Mouse (Mus musculus) right cerebral cortex, adult 2 months (tissue): ENCODE data around the gene Lsamp.

ENCODE experiments used
- DNase-seq, 2 experiments: peaks; one replicate each; pipeline ENCODE4 v3.0.0; 2021 to 2022; ENCODE audit warnings: low spot score in 2 of 2

The Lsamp gene

DNA sequence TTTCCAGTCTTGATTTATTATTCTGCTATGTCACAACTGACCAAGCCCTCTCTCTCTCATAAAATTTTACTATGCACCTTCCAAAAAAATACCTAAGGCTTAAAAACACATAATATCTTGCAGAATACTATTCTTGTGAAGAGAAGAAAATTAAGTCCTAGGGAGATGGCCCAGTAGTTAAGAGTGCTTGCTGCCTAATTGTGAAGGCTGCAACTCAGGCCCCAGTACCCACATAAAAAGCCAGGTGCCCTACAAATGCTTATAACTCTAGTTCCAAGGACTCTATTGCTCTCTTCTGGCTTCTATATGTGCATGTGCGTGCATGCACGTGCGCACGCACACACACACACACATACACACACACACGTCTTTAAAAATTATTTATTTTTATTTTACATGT lies 1225.9 kb downstream of the Lsamp start:
- DNase-seq = no peak

DNA sequence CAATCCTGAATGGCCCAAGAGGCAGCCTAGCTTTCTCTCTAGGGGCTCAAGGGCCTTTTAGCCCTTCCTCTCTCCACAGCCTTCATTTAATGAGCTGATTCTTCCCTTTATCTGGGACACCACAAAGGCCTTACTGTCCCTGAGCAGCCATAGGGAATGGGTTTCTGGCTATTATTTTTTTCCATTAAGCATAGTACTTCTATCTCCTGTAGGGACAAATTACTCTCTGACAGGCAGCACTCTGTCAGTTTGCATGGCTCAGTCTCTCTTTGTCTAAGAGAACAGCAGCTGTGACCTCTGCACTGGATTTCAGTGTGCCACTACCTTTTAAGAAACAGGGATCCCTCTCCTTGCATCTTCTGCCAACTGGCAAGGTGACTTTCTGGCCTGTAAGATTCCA lies 1251.7 kb downstream of the Lsamp start:
- no peak for DNase-seq

DNA sequence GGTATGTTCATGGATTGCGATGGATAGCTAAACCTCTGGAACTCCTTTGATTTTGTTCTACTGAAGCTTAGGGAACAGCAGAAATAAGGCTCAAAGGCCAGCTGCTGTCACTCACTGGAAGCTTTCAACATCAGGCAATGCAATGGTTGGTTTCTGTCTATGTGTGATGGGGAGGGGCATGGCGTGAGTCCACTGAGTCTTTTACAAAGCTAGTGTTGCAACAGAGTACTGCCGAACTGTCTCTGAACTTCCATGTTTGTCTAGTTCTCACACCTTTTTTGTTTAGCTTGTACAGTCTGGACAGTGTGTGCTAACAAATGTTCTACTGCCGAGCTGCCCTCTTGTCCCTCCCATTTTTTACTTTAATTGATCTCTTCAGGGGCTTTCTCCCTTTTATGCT lies 1258.7 kb downstream of the Lsamp start:
- no peak for DNase-seq

DNA sequence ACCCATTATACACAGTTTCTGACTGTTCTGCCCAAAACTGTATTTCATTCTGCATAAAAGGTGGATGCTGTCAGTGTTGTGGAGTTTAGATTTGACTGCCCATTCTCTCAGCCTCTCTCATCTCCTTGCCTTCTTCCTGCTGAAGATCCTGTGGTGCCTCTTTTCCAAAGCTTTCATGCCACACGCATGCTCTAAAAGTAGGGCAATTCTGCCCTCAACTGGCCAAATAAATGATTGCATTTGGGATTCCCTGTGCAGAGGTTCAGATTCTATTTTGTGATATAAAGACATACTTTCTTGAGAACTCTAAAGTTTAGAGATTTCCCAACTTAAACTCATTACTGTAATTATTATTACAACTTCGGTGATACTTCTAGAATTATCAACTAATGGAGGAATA lies 1260.5 kb downstream of the Lsamp start:
- peak; percentile 84 for DNase-seq

DNA sequence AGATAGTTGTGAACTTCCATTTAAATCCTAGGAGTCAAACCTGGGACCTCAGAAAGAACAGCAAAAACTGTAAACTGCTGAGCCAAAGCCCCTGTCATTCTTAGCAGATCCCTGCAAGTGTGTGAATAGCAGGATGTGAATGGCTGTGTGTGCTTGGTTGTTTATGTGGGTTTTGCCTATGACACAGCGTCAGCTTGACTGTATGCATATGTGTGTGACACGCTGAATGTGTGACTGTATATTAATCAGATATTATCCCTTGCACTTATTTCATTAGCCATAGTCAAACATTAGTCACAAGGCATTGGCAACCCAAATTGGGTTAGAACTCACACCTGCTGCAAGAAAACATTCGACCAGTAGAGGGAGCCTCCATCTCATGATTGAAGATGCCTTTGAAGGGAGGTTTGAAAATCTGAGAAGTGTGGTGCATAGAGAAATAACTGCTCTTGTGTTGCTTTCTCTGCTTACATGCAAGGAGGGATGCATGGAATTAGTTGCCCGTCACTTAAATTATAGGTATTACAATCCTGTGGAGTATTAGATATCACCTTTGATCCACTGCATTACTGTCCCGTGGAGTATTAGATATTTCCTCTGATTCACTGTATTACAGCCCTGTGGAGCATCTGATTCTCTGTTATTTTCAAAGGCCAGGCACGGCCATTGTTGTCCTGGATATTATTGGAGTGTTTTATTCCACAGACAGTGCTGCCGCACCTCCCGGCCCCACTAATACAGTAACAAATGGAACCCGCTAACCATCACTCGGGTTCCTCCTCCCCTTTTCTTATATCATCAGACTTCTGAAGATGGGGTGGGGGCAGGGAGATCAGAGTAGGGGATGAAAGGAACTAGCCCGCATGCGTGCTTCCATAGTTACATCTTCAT lies 1274.2 kb downstream of the Lsamp start:
- DNase-seq = peak; percentile 90 to 92

DNA sequence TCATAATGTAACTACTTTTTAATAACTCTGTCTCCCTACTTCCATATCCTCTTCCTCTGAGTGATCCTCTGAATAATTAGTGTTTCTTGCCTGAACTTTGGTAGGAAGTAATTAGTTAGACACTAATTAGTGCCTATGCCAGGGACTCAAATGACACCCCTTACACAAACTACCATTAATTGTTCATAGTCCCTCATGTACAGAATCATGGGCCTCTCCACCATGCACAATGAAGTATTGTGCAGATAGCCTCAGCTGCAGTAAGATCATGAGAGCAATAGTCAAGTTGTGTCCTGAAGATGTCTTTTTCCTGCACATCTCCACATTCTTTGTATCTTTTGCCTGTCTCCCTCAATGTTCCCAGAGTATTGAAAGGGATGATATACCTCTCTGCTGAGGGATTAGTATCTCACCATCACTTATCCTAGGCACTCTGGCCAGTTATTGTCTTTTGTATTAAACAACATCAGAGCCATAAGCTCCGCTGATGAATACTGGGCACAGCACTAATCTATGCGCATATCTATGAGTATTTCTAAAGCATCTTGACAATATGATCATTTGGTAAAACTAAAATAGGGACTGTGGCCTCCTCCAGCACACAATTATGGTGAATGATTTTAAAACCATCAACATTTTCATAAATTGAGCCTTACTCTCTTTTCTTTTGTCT lies 1292.0 kb downstream of the Lsamp start:
- DNase-seq = no peak

DNA sequence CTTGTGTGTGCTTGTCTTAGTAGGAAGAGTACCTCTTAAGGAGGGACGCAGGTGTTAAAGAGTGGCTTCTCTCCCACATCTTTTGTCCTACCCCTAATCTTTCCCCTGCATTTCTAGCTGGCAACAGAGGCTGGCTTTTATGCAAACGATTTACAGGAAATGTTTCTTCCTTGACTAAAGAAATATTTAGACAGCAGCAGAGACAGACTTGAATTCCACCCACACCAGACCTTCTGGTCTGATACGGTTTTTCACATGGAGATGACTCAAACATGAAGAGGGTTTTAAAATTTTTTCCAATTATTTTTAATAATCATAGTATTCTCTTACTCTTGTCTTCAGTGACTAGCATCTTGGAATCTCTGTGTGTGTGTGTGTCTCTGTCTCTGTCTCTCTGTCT lies 1333.8 kb downstream of the Lsamp start:
- peak; percentile 22 to 25 for DNase-seq

DNA sequence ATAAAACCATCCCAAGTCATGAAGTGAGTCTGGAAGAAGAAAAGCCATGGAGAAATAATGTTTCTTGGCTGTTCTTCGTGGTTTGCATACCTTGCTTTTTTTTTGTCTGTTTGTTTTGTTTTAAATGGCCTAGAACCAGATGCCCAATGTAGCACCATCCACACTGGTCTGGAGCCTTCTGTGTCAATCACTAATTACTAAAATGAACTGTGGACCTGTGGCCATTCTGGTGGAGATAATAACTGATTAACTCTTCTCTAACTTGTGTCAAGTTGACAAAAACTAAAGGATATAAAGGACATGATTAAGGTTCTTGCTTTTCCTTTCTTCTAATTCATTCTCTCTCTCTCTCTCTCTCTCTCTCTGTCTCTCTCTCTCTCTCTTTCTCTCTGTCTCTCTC lies 1359.3 kb downstream of the Lsamp start:
- no peak for DNase-seq

DNA sequence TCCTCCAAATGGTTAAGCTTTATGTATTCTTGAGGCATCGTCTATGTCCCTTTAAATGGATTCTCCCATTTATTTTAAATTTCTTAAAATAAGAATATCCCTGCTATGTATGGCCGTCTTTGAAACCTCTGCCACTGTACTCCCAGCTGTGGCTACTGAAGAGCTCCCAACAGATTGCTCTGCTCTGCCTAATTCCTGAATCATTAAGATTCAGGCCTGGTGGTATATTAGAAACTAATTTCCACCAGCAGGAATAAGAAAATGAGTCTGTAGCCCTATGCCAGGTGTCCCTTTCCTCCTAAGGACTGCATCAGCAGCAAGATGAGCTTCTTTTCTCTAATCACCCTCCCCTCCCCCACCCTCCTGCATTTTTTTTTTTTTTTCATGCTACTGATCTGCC lies 1381.0 kb downstream of the Lsamp start:
- no peak for DNase-seq

DNA sequence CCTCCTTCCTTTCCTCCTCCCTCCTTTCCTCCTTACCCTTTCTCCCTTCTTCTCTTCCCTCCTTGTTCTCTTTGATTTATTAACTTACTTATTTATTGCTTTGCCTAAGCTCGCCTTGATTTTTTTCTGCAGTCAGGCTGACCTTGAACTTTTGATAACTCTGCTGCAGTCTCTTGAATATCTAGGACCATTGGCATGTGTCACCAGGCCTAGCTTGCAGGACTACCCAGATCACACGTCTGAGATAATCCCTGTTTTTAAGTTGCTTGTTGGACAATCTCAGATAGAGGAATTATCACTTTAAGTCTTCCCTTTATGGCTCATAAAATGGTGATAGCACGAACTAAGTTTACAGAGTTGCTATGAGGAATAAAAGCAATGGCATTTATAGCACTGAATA lies 1399.5 kb downstream of the Lsamp start:
- no peak for DNase-seq

DNA sequence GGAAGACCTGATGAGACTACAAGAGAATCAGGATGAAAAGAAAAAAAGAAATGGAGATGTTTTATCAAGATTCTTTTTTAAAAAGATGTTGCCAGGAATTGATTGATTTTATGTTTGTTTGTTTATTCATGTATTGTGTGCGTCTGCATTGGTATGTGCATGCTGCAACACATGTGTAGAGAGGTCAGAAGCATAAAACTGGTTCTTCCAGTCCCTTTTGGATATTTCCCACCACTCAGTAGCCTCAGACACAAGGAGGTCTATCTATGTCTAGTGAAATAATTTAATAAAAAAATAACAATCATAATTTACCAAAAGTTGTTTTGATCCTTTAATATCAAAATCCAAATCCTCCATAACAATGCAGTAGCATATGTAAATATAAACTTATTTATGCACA lies 1400.1 kb downstream of the Lsamp start:
- no peak for DNase-seq

DNA sequence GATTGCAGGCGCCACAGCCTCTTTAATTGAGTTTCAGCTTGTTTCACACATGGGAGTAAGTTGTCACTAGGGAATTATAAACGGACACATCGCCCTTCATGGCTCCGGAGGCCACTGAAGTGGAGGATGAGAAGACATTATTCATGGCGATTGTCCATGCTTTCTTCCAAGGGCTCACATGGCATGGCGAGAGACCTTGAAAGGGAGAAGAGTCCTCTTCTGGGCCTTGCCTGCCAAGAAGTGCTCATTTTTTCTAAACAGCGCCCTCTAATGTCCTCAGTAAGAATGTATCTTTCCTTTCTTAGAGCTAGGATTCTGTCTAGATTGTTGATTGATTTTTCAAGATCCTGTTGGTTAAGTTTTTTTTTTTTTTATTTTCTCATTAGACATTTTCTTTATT lies 1424.7 kb downstream of the Lsamp start:
- no peak for DNase-seq

DNA sequence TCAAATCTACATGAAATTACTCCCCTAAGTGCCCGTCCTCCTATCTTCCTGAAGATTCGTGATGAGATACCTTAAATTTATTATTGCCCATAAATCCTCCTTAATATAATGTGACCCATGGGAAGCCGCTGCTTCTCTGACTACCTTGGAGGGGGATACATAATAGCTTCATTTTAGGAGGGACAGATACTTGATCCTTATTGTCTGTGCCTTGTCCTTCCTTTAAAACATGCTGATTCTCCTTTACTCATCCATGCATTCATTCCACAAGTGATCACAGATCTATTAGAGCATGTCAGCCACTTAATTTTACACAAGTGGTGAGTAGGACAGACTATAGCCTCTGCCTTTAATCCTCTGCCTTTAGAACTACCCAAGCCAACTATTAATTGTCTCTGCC lies 1426.5 kb downstream of the Lsamp start:
- no peak for DNase-seq

DNA sequence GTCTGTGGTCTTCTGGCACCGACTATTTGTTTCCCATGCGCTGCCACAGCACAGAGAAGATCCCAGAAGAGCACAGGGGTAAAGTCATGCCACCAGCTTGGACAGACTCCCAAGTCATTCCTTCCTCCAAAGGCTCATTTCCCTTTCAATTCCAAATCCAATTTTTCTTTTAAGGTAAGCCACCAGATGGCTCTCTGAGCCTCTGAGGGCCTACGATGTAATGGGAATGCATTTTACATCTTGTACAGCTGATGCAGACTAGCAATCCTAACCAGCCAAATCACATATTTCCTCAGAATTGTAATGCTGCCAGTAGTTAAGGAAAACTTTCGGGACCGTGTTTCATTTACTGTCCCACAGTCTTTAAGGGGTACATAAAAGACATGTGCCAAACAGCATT lies 1433.2 kb downstream of the Lsamp start:
- DNase-seq = peak in 1 of 2 experiments; percentile 14

DNA sequence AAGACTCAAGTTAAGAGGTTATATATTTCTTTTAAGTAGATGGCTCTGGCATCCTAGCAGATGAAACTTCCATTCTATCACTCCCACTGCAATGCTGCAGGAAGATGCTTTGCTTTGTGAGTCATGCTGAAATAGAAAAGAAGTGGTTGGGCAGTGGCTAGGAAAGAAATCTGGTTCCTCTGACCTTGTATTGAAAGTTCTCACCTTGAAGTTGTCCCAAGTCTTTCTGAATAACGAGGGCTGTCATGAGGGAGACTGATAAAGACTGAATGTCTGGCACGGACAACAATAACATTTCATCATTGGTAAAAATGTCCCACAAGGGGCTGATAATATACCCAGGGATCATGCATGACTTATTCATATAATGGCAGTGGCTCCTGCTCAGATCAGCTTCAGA lies 1483.2 kb downstream of the Lsamp start:
- no peak for DNase-seq

DNA sequence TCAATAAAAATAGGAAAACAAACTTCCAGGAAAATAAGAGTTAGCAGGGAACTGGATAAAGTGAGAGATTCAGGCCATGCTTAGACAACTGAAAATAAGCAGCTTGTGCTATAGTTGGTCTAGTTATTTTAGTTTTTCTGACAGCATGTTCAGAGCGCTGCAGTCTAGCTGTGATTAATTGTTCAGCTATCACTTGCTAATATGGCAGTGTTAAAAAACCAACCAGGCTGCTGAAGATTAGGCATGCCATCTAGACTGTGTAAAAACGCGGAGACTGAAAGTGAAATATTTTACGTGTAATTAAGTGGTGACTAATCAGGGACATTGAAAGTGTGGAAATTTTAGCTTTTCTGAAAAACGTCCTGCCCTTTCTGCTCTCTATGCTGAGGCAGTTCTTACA lies 1494.5 kb downstream of the Lsamp start:
- no peak for DNase-seq

DNA sequence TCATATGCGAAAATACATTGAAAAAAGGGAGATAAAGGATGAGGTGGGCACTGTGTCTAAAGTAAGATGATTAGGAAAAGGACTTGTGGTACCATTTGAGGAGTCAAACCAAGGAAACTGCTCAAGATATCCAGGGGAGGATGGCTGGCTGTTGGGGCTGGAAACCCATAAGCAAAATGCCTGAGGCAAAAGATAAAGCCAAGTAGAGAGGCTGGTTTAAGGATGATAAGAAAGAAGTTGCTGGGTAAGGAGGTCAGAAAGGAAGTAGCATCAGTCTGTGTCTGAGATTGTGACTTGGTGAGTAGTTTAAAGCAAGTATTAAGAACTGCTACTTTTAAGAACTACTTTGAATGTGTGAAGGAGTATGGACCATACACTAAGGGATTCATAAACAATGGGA lies 1497.7 kb downstream of the Lsamp start:
- no peak for DNase-seq

DNA sequence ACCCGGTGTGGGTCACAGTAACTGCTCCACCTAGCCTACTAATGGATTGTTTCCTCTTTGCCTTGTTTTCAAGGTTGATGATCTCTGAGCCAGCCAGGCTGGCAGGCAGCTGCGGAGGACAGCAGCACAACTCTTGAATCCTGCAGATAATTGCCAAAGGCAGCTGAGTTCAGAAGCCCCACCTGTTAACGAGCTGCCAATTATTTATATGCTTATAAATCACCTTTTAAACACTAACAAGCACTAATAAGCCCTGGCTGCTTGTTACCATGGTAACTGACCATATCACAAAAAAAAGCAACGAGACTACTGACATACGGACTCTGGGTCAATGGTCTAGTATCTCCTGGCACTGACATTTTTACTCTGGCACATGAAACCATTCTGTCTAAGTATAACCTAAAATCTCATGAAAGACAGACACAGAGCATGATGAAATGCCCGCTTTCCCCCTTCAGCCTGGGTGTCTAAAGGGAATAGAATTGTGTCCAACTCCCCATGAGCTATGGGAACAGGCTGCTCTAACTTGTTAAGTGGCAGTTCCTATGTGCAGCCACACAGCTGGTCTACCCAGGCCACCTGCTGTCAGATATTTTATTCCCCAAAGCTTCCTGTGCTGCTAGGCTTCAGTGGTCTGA lies 1526.9 kb downstream of the Lsamp start:
- DNase-seq = no peak

DNA sequence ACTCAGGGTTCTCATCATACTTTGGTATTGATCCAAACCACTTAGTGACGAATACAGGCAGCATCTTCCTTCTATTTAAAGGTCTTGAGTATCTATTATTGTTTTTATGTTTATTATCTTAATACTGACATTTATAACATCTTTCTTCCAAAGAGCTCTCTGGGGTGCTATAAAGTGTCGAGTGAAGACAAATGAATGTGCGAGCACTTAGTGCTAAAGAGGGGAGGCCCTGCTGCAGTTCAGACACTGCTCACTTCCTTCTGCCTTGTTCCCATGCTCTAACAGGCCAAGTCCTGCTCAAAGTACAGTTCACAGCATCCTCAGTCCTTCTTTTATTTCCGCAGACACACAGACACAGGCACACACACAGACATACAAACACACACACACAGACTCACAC lies 1537.4 kb downstream of the Lsamp start:
- no peak for DNase-seq

DNA sequence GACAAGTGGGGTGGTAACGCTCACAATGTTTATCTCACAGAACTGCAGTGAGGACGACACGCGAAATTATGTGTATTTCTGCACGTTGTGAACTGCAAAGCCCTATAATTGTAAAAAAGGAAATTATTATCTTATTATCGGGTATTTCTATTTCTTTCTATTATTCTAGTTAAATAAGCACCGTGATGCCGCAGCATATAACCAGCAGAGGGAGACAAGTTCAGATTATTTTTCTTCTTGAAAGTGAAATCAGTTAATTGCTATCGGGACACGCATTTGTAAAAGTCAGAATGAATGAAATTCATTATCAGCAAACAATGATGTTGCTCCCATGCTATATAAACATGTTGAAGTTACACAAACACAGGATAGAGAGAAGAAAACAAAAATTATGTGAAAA lies 1540.1 kb downstream of the Lsamp start:
- DNase-seq = peak in 1 of 2 experiments; percentile 58

DNA sequence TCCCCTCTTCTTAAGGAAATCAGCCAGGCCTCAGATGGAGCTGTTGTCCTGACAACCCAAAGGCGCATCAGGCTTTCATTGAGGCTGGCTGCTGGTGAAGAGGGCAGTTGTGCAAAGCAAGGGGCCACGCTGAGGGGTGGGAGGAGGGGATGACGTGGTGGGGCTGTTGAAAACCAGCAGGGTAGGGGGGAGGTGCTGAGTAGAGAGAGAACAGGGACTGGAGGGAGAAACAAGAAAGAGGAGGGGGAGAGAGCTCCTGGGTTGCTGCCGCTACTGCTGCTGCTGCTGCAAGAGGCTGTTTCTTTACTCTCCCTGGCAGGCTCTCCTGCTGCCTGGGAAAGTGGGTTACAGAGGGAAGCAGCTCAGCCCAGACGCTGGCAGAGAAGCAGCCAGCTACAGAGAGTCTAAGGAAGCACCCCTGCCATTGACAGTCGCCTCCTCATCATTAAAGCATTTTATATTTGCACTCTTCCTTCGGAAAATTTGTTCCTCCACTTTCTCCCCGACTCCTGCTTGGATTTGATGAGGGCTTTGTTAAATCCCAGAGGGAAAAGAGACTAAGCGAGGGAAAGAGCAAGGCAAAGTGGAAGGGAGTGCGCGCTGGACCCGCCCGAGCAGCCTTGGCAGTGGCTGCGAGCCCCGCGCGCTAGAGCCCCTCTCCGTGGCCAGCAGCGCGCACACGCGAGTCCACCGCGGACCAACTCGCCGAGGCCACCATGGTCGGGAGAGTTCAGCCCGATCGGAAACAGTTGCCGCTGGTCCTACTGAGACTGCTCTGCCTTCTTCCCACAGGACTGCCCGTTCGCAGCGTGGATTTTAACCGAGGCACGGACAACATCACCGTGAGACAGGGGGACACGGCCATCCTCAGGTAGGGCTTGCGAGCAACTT lies 1548.7 kb downstream of the Lsamp start:
- peak; percentile 69 to 70 for DNase-seq

DNA sequence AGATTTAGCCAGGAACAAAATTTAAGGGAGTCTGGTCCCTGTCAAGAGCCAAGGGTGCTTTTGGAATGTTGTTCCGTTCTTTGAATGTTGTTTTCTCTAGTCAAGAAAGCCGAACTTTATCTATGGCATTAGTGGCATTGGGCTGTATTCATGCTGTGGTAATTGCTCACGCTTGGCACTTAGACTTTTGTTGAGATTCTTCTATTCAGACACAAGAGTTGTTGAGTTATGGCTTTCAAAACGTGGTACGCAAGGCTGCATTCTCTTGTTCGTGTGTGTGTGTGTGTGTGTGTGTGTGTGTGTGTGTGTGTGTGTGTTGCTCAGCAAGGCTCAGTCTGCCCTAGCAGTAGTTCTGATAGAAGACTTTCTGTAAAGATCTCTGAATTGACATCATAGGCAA lies 1549.5 kb downstream of the Lsamp start:
- peak in 1 of 2 experiments; percentile 63 for DNase-seq
